Mouse (Mus musculus): ENCODE data around the gene Hmgn1. TPM values are rescaled to one million over a fixed set of nuclear protein-coding genes. Genes with fewer than 3 reads are reported as not detected.

The Hmgn1 gene
- polyA plus RNA-seq, 1 experiment = 309 TPM

GRCm38 (mm10) chr16:96154476-96154875 is 26.9 kb upstream of the Hmgn1 start:
- H3K36me3 ChIP-seq (ENCODE audit: control insufficient read depth, insufficient read depth, low read length, poor library complexity, severe bottlenecking) = peaks cover 2% of the 10 kb centered on the region; the same call in 1 of the 2 replicates
- H3K4me1 ChIP-seq (ENCODE audit: control insufficient read depth, insufficient read depth, low read length) = no peaks in the 10 kb centered on the region

GRCm38 (mm10) chr16:96151551-96151950 is 24.0 kb upstream of the Hmgn1 start:
- TF ChIP-seq CTCF (IDR thresholded peaks at IDR 0.05; ENCODE audit: low read depth, low read length) = peak; percentile 96
- no peak for TF ChIP-seq POLR2A (IDR thresholded peaks at IDR 0.05; ENCODE audit: insufficient read depth, low read length)
- no peak for TF ChIP-seq EP300 (IDR thresholded peaks at IDR 0.05; ENCODE audit: insufficient read depth, low read depth, low read length)
- Histone ChIP-seq H3K4me1 (ENCODE audit: control insufficient read depth, insufficient read depth, low read length) (no peaks in the 10 kb centered on the region), H3K4me3 (ENCODE audit: low read depth, low read length) (no peak overlapping the region), H3K9me3 (replicated peaks; ENCODE audit: control insufficient read depth, insufficient read depth, low read length, poor library complexity, severe bottlenecking) (no peaks in the 10 kb centered on the region), H3K27me3 (ENCODE audit: control insufficient read depth, insufficient read depth, low read length, poor library complexity, severe bottlenecking) (no peaks in the 10 kb centered on the region), H3K36me3 (ENCODE audit: control insufficient read depth, insufficient read depth, low read length, poor library complexity, severe bottlenecking) (peaks cover 2% of the 10 kb centered on the region; the same call in 1 of the 2 replicates), H3K27ac (ENCODE audit: insufficient read depth, low read length) (no peak overlapping the region), H3K9ac (ENCODE audit: low read depth, poor library complexity, severe bottlenecking) (no peak overlapping the region)

More at GRCm38 (mm10) chr16:96154476-96154875, 26.9 kb upstream of the Hmgn1 start:
- Histone ChIP-seq H3K27ac (ENCODE audit: insufficient read depth, low read length) (no peak overlapping the region), H3K9ac (ENCODE audit: low read depth, poor library complexity, severe bottlenecking) (no peak overlapping the region), H3K4me3 (ENCODE audit: low read depth, low read length) (no peak overlapping the region), H3K9me3 (replicated peaks; ENCODE audit: control insufficient read depth, insufficient read depth, low read length, poor library complexity, severe bottlenecking) (no peaks in the 10 kb centered on the region), H3K27me3 (ENCODE audit: control insufficient read depth, insufficient read depth, low read length, poor library complexity, severe bottlenecking) (no peaks in the 10 kb centered on the region)
- TF ChIP-seq EP300 (IDR thresholded peaks at IDR 0.05; ENCODE audit: insufficient read depth, low read depth, low read length) (no peak), POLR2A (IDR thresholded peaks at IDR 0.05; ENCODE audit: insufficient read depth, low read length) (no peak), CTCF (IDR thresholded peaks at IDR 0.05; ENCODE audit: low read depth, low read length) (no peak)

- no peaks in the 10 kb centered on the region for H3K4me1 ChIP-seq (ENCODE audit: control insufficient read depth, insufficient read depth, low read length)
- TF ChIP-seq CTCF (IDR thresholded peaks at IDR 0.05; ENCODE audit: low read depth, low read length) (no peak), EP300 (IDR thresholded peaks at IDR 0.05; ENCODE audit: insufficient read depth, low read depth, low read length) (no peak), POLR2A (IDR thresholded peaks at IDR 0.05; ENCODE audit: insufficient read depth, low read length) (no peak)
- H3K27ac ChIP-seq (ENCODE audit: insufficient read depth, low read length) = no peak overlapping the region
- H3K9ac ChIP-seq (ENCODE audit: low read depth, poor library complexity, severe bottlenecking) = no peak overlapping the region
- no peaks in the 10 kb centered on the region for H3K9me3 ChIP-seq (replicated peaks; ENCODE audit: control insufficient read depth, insufficient read depth, low read length, poor library complexity, severe bottlenecking)
- H3K36me3 ChIP-seq (ENCODE audit: control insufficient read depth, insufficient read depth, low read length, poor library complexity, severe bottlenecking) = peaks cover 2% of the 10 kb centered on the region; the same call in 1 of the 2 replicates
- H3K4me3 ChIP-seq (ENCODE audit: low read depth, low read length) = no peak overlapping the region
- no peaks in the 10 kb centered on the region for H3K27me3 ChIP-seq (ENCODE audit: control insufficient read depth, insufficient read depth, low read length, poor library complexity, severe bottlenecking)
These were observed 23.5 kb upstream of the Hmgn1 start for GRCm38 (mm10) chr16:96150995-96151394.

GRCm38 (mm10) chr16:96149311-96149710 is 21.8 kb upstream of the Hmgn1 start:
- H3K9ac ChIP-seq (ENCODE audit: low read depth, poor library complexity, severe bottlenecking) = no peak overlapping the region
- H3K4me1 ChIP-seq (ENCODE audit: control insufficient read depth, insufficient read depth, low read length) = no peaks in the 10 kb centered on the region
- H3K36me3 ChIP-seq (ENCODE audit: control insufficient read depth, insufficient read depth, low read length, poor library complexity, severe bottlenecking) = peaks cover 2% of the 10 kb centered on the region; the same call in 1 of the 2 replicates
- H3K9me3 ChIP-seq (replicated peaks; ENCODE audit: control insufficient read depth, insufficient read depth, low read length, poor library complexity, severe bottlenecking) = no peaks in the 10 kb centered on the region
- no peaks in the 10 kb centered on the region for H3K27me3 ChIP-seq (ENCODE audit: control insufficient read depth, insufficient read depth, low read length, poor library complexity, severe bottlenecking)
- no peak overlapping the region for H3K4me3 ChIP-seq (ENCODE audit: low read depth, low read length)
- no peak overlapping the region for H3K27ac ChIP-seq (ENCODE audit: insufficient read depth, low read length)
- TF ChIP-seq CTCF (IDR thresholded peaks at IDR 0.05; ENCODE audit: low read depth, low read length) = no peak
- no peak for TF ChIP-seq POLR2A (IDR thresholded peaks at IDR 0.05; ENCODE audit: insufficient read depth, low read length)
- TF ChIP-seq EP300 (IDR thresholded peaks at IDR 0.05; ENCODE audit: insufficient read depth, low read depth, low read length) = no peak

GRCm38 (mm10) chr16:96148834-96149233 is 21.3 kb upstream of the Hmgn1 start:
- Histone ChIP-seq H3K36me3 (ENCODE audit: control insufficient read depth, insufficient read depth, low read length, poor library complexity, severe bottlenecking) (no peaks in the 10 kb centered on the region), H3K27ac (ENCODE audit: insufficient read depth, low read length) (no peak overlapping the region), H3K9me3 (replicated peaks; ENCODE audit: control insufficient read depth, insufficient read depth, low read length, poor library complexity, severe bottlenecking) (no peaks in the 10 kb centered on the region), H3K27me3 (ENCODE audit: control insufficient read depth, insufficient read depth, low read length, poor library complexity, severe bottlenecking) (no peaks in the 10 kb centered on the region), H3K4me1 (ENCODE audit: control insufficient read depth, insufficient read depth, low read length) (no peaks in the 10 kb centered on the region), H3K4me3 (ENCODE audit: low read depth, low read length) (no peak overlapping the region), H3K9ac (ENCODE audit: low read depth, poor library complexity, severe bottlenecking) (no peak overlapping the region)
- TF ChIP-seq POLR2A (IDR thresholded peaks at IDR 0.05; ENCODE audit: insufficient read depth, low read length) (no peak), EP300 (IDR thresholded peaks at IDR 0.05; ENCODE audit: insufficient read depth, low read depth, low read length) (no peak), CTCF (IDR thresholded peaks at IDR 0.05; ENCODE audit: low read depth, low read length) (no peak)

- peak overlapping the region; percentile 81 for H3K4me3 ChIP-seq (ENCODE audit: low read depth, low read length)
- peak overlapping the region; percentile 38 for H3K9ac ChIP-seq (ENCODE audit: low read depth, poor library complexity, severe bottlenecking)
- H3K27ac ChIP-seq (ENCODE audit: insufficient read depth, low read length) = no peak overlapping the region
- no peak for TF ChIP-seq CTCF (IDR thresholded peaks at IDR 0.05; ENCODE audit: low read depth, low read length)
- no peak for TF ChIP-seq POLR2A (IDR thresholded peaks at IDR 0.05; ENCODE audit: insufficient read depth, low read length)
- no peak for TF ChIP-seq EP300 (IDR thresholded peaks at IDR 0.05; ENCODE audit: insufficient read depth, low read depth, low read length)
- no peaks in the 10 kb centered on the region for H3K27me3 ChIP-seq (ENCODE audit: control insufficient read depth, insufficient read depth, low read length, poor library complexity, severe bottlenecking)
- H3K36me3 ChIP-seq (ENCODE audit: control insufficient read depth, insufficient read depth, low read length, poor library complexity, severe bottlenecking) = no peaks in the 10 kb centered on the region
- no peaks in the 10 kb centered on the region for H3K9me3 ChIP-seq (replicated peaks; ENCODE audit: control insufficient read depth, insufficient read depth, low read length, poor library complexity, severe bottlenecking)
- H3K4me1 ChIP-seq (ENCODE audit: control insufficient read depth, insufficient read depth, low read length) = no peaks in the 10 kb centered on the region
These were observed 18.3 kb upstream of the Hmgn1 start for GRCm38 (mm10) chr16:96145814-96146213.

Data from ES-Bruce4 (cell line).